Mouse (Mus musculus): ENCODE results near the gene Slc25a42. TPM values are rescaled to one million over a fixed set of nuclear protein-coding genes. Genes with fewer than 3 reads are reported as not detected.
A peak's percentile ranks its signal among the peaks of the same experiment; 100 is the strongest.

The Slc25a42 gene
- polyA plus RNA-seq (2015; fragmentation: Nextera tagmentation; extraction: Ambion mirVana), result 5.3 and 5.4 TPM in 2 replicates

DNA sequence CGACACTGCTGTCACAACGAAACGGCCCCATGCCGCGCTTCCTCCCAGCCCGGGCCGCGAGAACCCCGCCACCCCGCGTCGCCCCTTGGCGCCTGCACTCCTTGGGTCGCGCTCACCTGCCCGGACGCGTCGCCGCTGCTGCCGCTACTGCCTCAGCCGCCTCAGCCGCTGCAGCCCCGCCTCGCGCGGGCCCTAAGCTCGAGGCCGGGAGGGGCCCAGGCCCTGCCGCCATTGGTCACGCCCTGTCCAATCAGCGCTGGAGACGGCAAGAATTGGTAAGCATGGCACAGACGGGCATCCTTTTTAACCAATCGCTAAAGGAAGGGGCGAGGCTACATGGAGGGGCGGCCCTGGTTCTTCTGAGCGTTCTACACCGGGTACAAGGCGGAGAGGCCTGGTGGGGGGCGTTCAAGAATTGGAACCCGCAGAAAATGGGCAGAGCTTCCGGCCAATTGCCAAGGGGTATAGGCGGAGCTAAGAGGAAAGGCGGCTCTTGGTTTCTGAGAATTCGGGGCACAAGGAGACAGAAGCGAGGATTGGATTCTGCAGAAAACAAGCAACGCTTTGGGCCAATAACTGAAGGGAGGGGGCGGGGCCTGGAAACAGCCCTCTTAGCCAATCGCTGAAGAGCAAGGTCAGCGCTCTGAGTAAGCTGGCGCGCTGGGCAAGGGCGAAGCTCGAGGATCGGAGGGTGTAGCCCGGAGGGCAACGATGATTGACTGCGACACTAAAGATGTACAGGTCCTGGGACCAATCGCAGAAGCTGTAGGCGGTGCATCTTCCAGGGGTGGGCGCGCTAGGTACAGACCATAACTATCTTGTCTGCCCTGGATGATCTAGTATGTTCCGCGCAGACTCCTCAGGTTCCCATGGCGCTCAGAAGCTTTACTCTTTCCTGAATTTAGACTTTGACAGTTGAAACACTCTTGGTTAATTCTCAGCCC lies at the start of gene Slc25a42:
Gene Slc25a42 (minus strand): TSS at position 194 of the 944 bp plus-strand sequence.
- peak within 1 kb of the TSS; percentile 83 for H3K9ac ChIP-seq
- ATAC-seq (ENCODE audit: low FRiP score), result peak; percentile 99
- no peaks in the 10 kb centered on the region for H3K36me3 ChIP-seq
- H3K9me3 ChIP-seq, result no peaks in the 10 kb centered on the region
- peak within 1 kb of the TSS; percentile 94 for H3K4me2 ChIP-seq
- WGBS, result under 1% methylated on average over 66 of the region's 66 CpGs
- peak within 1 kb of the TSS; percentile 71 for H3K4me3 ChIP-seq
- H3K27me3 ChIP-seq, result peaks cover 27% of the 10 kb centered on the region
- peaks cover 13% of the 10 kb centered on the region for H3K4me1 ChIP-seq (replicated peaks)
- peak within 1 kb of the TSS; percentile 80 for H3K27ac ChIP-seq

DNA sequence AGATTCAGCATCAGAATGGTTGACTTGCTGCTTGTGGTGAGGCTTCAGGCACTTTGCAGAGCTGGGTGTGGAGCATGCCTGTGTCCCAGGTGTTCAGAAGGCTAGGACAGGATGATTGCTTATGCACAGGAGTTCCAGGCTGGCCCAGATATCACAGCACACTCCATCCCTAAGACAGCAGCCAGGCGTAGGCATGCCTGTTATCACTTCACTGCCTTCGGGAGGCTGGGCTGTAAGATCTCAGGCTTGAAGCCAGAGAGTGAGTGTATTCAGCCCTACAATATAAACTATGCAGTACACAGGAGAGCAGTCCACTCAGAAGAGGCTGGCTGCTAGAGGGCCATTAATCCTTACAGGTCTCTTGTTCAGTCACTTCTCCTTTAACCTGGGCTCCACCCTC lies 46.9 kb upstream of the Slc25a42 start:
- no peak for ATAC-seq (ENCODE audit: low FRiP score)
- Histone ChIP-seq H3K9ac (no peak overlapping the region), H3K4me1 (replicated peaks) (no peaks in the 10 kb centered on the region), H3K4me3 (no peak overlapping the region), H3K27ac (no peak overlapping the region), H3K9me3 (no peaks in the 10 kb centered on the region), H3K36me3 (peaks cover 100% of the 10 kb centered on the region), H3K27me3 (no peaks in the 10 kb centered on the region), H3K4me2 (no peak overlapping the region)
- 93% methylated on average over 2 of the region's 2 CpGs for WGBS

DNA sequence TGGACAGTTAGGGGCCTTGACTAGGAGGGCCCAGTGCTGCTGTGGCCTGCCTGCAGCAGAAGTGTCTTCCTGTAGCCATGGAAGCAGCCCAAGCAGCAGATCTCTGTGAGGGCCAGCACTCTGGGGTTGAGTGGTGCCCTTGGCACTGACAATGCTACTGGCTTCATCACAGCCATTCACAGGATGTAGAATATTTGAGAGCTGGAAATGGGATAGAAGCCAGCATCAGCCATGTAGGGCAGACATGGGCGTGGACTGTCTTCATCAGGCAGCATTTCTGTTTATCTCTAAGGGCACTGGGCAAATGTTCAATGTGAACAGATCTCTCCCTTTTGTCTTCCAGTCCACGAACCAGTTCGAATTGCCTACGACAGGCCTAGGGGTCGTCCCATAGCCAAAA lies 46.5 kb upstream of the Slc25a42 start:
- ATAC-seq (ENCODE audit: low FRiP score), result no peak
- Histone ChIP-seq H3K36me3 (peaks cover 100% of the 10 kb centered on the region), H3K9ac (no peak overlapping the region; the same call in 1 of the 2 replicates), H3K4me1 (replicated peaks) (no peaks in the 10 kb centered on the region), H3K9me3 (no peaks in the 10 kb centered on the region), H3K4me3 (no peak overlapping the region), H3K27ac (no peak overlapping the region), H3K27me3 (no peaks in the 10 kb centered on the region), H3K4me2 (no peak overlapping the region)
- 92% methylated on average over 5 of the region's 5 CpGs for WGBS

DNA sequence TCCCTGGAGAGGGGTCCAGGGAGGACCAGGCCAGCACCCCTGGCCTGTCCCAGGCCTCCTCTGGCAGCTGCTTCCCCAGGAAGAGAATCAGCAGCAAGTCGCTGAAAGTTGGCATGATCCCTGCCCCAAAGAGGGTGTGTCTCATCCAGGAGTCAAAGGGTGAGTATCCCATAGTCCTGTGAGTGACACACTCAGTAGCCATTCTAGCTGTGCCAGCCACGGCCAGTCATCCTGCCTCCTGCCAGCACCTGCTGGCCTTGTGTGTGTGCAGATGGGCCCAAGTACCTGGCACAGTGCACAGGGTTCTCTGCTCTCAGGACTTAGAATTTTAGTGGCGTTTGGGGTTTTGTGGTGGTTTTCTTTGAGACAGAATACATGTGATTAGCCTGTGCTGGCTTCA lies 45.4 kb upstream of the Slc25a42 start:
- Histone ChIP-seq H3K9me3 (no peaks in the 10 kb centered on the region), H3K4me1 (replicated peaks) (no peaks in the 10 kb centered on the region), H3K27me3 (no peaks in the 10 kb centered on the region), H3K27ac (no peak overlapping the region), H3K36me3 (peaks cover 100% of the 10 kb centered on the region), H3K9ac (no peak overlapping the region), H3K4me3 (no peak overlapping the region), H3K4me2 (no peak overlapping the region)
- no peak for ATAC-seq (ENCODE audit: low FRiP score)
- WGBS, result 93% methylated on average over 3 of the region's 3 CpGs

DNA sequence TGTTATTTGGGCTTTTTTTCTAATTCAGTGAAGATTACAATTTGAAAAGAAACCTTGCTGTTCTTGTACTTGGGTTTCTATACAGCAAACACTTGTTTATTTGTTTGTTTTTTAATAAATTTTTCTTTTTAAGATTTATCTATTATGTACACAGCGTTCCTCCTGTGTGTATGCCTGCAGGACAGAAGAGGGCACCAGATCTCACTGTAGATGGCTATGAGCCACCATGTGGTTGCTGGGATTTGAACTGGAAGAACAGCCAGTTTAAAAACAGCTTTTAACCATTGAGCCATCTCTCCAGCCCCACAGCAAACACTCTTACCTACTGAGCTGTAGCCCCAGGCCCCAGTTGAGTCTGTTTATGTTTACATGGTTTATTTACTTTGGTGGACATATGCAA lies 42.5 kb upstream of the Slc25a42 start:
- Histone ChIP-seq H3K27ac (no peak overlapping the region), H3K4me1 (replicated peaks) (no peaks in the 10 kb centered on the region), H3K9ac (no peak overlapping the region), H3K36me3 (peaks cover 100% of the 10 kb centered on the region), H3K27me3 (no peaks in the 10 kb centered on the region), H3K4me2 (no peak overlapping the region), H3K9me3 (no peaks in the 10 kb centered on the region), H3K4me3 (no peak overlapping the region)
- WGBS, result 82% methylated on average over 1 of the region's 1 CpGs
- ATAC-seq (ENCODE audit: low FRiP score), result no peak

DNA sequence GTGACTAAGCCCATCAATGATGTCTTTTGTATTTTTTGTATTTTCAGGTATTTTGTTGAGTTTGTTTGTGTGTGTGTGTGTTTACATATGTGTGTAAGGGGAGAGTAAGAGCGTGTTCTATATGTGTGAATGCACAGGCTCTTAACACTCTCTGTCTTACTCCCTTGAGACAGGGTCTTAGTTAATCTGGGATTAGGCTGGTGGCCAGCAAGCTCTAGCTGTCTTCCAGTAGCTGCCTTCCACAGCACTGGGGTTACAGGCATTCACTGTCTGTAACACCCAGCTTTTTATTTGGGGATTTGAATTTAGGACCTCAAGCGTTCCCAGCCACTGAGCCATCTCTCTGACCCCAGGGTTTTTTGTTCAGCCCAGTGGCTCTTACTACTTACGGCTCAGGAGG lies 35.7 kb upstream of the Slc25a42 start:
- Histone ChIP-seq H3K9me3 (no peaks in the 10 kb centered on the region), H3K36me3 (peaks cover 93% of the 10 kb centered on the region), H3K27ac (no peak overlapping the region), H3K9ac (peak overlapping the region; percentile 35; the same call in 1 of the 2 replicates), H3K4me3 (no peak overlapping the region), H3K4me1 (replicated peaks) (peaks cover 23% of the 10 kb centered on the region), H3K4me2 (no peak overlapping the region), H3K27me3 (no peaks in the 10 kb centered on the region)
- WGBS, result 94% methylated on average over 3 of the region's 3 CpGs
- no peak for ATAC-seq (ENCODE audit: low FRiP score)

DNA sequence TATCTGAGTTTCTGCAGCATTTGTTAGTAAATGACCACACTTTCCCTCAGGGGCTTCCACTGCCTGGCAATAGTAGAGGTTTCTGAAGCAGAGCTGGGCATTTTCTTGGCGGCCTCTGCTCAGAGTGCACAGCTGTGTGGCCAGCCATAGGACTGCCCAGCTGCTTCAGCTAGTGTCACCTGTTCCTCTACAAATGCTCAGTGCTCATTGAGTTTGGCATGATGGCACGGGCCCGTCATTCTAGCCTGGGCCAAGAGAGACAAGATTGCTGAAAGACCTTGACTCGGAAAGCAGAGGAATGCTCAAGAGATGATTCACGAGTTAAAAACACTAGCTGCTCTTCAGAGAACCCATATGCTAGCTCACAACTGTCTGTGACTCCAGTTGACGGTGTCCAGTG lies 34.5 kb upstream of the Slc25a42 start:
- Histone ChIP-seq H3K4me3 (no peak overlapping the region), H3K27ac (no peak overlapping the region), H3K4me2 (no peak overlapping the region), H3K4me1 (replicated peaks) (peaks cover 23% of the 10 kb centered on the region), H3K27me3 (no peaks in the 10 kb centered on the region), H3K36me3 (peaks cover 93% of the 10 kb centered on the region), H3K9ac (no peak overlapping the region), H3K9me3 (no peaks in the 10 kb centered on the region)
- WGBS, result 91% methylated on average over 6 of the region's 6 CpGs
- no peak for ATAC-seq (ENCODE audit: low FRiP score)

DNA sequence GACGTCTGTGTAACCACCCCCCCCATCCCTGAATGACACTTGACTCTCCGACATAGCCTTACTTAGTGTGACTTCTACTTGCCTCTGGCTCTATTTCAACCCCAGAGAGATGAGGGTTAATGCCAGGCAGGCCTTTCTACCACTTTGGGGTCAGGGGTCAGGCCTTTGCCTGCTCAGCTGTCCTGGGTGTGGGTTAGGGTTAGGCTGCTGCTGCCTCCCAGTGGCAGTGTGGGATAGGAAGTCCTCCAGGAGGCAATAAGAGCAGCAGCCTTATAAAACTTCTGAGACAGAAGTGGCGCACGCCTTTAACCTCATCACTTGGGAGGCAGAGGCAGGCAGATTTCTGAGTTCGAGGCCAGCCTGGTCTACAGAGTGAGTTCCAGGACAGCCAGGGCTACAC lies 28.5 kb upstream of the Slc25a42 start:
- H3K9me3 ChIP-seq, result no peaks in the 10 kb centered on the region
- H3K27me3 ChIP-seq, result no peaks in the 10 kb centered on the region
- no peak overlapping the region for H3K27ac ChIP-seq
- no peak overlapping the region for H3K4me2 ChIP-seq
- no peak for ATAC-seq (ENCODE audit: low FRiP score)
- H3K4me1 ChIP-seq (replicated peaks), result peaks cover 40% of the 10 kb centered on the region
- no peak overlapping the region for H3K9ac ChIP-seq
- H3K4me3 ChIP-seq, result no peak overlapping the region
- WGBS, result 87% methylated on average over 5 of the region's 5 CpGs
- peaks cover 86% of the 10 kb centered on the region for H3K36me3 ChIP-seq

DNA sequence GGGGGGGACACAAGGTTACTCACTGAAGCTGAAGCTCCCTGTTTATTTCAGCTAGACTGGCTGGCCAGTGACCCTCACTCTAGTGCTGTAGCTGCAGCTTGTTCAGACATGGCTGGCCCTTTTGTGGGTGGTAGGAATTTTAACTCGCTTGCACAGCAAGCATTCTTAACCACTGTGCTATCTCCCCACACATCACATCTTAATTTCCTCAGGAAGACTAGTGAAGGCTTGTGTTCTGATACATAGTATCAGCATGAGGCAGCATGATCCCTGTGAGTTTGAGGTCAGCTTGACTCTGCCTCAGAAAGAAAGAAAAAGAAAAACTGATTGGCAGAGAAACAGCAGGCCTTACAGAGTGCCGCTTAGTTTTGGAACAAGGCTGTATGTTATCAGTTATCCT lies 25.7 kb upstream of the Slc25a42 start:
- Histone ChIP-seq H3K4me1 (replicated peaks) (peaks cover 43% of the 10 kb centered on the region), H3K9ac (no peak overlapping the region), H3K27me3 (no peaks in the 10 kb centered on the region), H3K27ac (no peak overlapping the region), H3K9me3 (no peaks in the 10 kb centered on the region), H3K36me3 (peaks cover 63% of the 10 kb centered on the region), H3K4me2 (no peak overlapping the region), H3K4me3 (no peak overlapping the region)
- ATAC-seq (ENCODE audit: low FRiP score), result no peak
- WGBS, result 91% methylated on average over 2 of the region's 2 CpGs

DNA sequence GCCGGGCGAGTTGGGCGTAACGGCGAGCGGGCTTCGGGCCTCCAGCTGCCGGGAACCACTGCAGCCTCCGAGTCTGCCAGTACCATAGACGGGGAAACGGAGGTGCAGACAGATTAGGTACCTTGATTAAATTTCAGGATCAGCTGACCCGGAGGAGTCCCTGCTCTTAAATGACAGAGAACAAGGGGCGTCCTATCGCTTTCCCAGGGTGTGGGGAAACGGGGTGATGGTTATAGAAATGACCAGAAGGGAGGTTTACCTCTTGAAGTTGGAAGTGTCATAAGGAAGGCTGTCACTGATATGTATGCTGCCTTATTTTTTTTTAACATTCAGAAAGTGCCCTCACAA lies 22.6 kb upstream of the Slc25a42 start:
- H3K4me3 ChIP-seq, result peak overlapping the region; percentile 83
- 0% methylated on average over 15 of the region's 15 CpGs for WGBS
- H3K9ac ChIP-seq, result peak overlapping the region; percentile 91
- no peaks in the 10 kb centered on the region for H3K27me3 ChIP-seq
- no peak; the same call in 1 of the 2 replicates for ATAC-seq (ENCODE audit: low FRiP score)
- peaks cover 46% of the 10 kb centered on the region for H3K36me3 ChIP-seq
- peak overlapping the region; percentile 96 for H3K27ac ChIP-seq
- peak overlapping the region; percentile 83 for H3K4me2 ChIP-seq
- H3K9me3 ChIP-seq, result no peaks in the 10 kb centered on the region
- H3K4me1 ChIP-seq (replicated peaks), result peaks cover 51% of the 10 kb centered on the region

DNA sequence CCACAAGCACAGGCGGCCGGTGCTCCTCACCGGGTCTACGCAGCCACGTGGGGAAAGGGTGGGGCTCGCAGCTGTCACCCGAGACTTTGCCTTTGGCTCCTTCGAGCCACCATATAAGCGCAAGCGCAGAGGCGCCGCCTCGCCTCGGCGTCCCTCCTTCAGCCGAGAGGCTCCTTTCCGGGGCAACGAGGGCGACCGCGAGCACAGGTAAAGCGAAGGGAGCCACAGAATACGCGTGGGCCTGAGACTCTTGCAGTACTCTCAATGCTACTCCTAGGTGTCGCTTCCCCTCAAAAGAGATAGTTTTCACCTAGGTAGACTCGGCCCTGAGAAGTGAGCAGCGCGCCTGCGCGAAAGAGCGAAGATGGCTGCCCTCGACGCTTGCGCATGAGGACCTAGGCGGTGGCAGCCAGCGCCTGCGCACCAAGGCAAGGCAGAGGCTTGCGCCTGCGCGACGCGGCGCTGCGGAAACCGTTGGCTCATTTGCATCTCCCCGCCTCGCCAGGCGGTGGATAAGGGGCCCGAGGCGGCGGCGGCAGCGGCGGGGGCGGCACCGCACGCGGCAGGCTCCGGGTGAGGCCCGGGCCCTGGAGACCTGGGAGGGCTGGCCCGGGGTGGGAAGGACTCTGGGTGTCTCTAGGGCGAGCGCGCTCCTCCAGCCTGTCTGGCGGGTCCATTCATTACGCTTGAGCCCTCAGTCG lies 22.1 kb upstream of the Slc25a42 start, which contains the start of the genes Sugp2 and Armc6:
Gene Sugp2 (plus strand): TSS at position 147 of the 701 bp plus-strand sequence.
Gene Armc6 (minus strand): TSS at position 387 of the 701 bp plus-strand sequence.
- H3K9me3 ChIP-seq, result no peaks in the 10 kb centered on the region
- H3K4me3 ChIP-seq, result peak within 1 kb of the TSS; percentile 83
- H3K36me3 ChIP-seq, result peaks cover 48% of the 10 kb centered on the region
- H3K27me3 ChIP-seq, result no peaks in the 10 kb centered on the region
- peaks cover 51% of the 10 kb centered on the region for H3K4me1 ChIP-seq (replicated peaks)
- WGBS, result under 1% methylated on average over 54 of the region's 67 CpGs
- peak within 1 kb of the TSS; percentile 96 for H3K27ac ChIP-seq
- H3K9ac ChIP-seq, result peak within 1 kb of the TSS; percentile 91
- peak; percentile 97 for ATAC-seq (ENCODE audit: low FRiP score)
- peak within 1 kb of the TSS; percentile 83 for H3K4me2 ChIP-seq

DNA sequence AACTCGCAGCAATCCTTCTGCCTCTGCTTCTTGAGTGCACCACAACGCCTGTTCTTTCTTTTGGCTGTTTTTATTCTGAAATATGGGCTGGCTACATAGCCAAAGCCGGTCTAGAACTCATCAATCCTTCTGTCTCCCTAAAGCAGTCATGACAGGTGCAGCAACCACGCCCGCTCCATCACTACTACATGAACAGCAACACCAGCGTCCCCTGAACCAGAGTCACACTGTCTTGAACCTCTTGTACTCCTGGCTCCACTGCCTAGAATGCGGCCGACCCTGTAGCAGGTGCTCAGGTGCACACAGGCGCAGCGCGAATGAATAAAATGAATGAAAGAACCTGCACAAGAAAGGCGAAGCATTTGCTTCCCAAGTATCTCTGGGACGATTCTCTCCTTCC lies 21.5 kb upstream of the Slc25a42 start:
- H3K9ac ChIP-seq, result peak overlapping the region; percentile 91
- peak overlapping the region; percentile 96 for H3K27ac ChIP-seq
- no peaks in the 10 kb centered on the region for H3K9me3 ChIP-seq
- H3K4me1 ChIP-seq (replicated peaks), result peaks cover 50% of the 10 kb centered on the region
- H3K4me2 ChIP-seq, result peak overlapping the region; percentile 83
- WGBS, result 5% methylated on average over 13 of the region's 13 CpGs
- peaks cover 48% of the 10 kb centered on the region for H3K36me3 ChIP-seq
- peak overlapping the region; percentile 83 for H3K4me3 ChIP-seq
- H3K27me3 ChIP-seq, result no peaks in the 10 kb centered on the region
- peak; percentile 43 for ATAC-seq (ENCODE audit: low FRiP score)
